Mouse (Mus musculus): ENCODE data around the gene Agfg2. TPM values are rescaled to one million over a fixed set of nuclear protein-coding genes. Genes with fewer than 3 reads are reported as not detected.

Agfg2 gene
- polyA plus RNA-seq, 1 experiment from 2014 or later: 23.5 TPM

DNA sequence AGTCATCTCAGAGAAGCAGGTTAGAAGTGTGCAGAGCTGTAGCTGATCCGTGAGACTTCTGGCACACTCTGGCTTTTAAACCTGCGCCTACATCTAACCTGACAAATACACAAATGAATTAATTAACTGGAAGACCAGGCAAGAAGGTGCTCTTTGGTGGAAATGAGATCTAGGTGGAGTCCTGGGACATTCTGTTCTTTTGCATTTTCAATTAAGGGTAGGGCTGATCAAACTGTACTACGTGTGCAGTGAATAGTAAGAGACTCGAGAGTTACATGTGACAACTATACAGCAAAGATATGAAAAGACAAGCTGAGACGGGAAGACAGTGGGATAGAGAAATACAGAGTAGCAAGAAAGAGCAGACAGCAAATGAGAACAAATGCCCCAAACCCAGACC, 28.9 kb upstream of the Agfg2 start:
- DNase-seq (ENCODE audit: low spot score) (no peak), ATAC-seq (replicated peaks; ENCODE audit: low FRiP score) (no peak)
- Histone ChIP-seq H3K27ac (ENCODE audit: low read depth, low read length) (no peak overlapping the region), H3K4me2 (ENCODE audit: low read depth, low read length, severe bottlenecking) (no peak overlapping the region), H3K4me3 (ENCODE audit: low read depth, low read length) (no peak overlapping the region), H3K36me3 (ENCODE audit: control insufficient read depth, insufficient read depth, low read length) (no peaks in the 10 kb centered on the region), H3K27me3 (ENCODE audit: control insufficient read depth, insufficient read depth, low read length) (no peaks in the 10 kb centered on the region), H3K4me1 (replicated peaks; ENCODE audit: control insufficient read depth, insufficient read depth, low read length) (no peaks in the 10 kb centered on the region), H3K9me3 (ENCODE audit: control insufficient read depth, low read length) (no peaks in the 10 kb centered on the region), H3K9ac (ENCODE audit: low read length) (no peak overlapping the region)
- WGBS: 87% methylated on average over 5 of the region's 5 CpGs

DNA sequence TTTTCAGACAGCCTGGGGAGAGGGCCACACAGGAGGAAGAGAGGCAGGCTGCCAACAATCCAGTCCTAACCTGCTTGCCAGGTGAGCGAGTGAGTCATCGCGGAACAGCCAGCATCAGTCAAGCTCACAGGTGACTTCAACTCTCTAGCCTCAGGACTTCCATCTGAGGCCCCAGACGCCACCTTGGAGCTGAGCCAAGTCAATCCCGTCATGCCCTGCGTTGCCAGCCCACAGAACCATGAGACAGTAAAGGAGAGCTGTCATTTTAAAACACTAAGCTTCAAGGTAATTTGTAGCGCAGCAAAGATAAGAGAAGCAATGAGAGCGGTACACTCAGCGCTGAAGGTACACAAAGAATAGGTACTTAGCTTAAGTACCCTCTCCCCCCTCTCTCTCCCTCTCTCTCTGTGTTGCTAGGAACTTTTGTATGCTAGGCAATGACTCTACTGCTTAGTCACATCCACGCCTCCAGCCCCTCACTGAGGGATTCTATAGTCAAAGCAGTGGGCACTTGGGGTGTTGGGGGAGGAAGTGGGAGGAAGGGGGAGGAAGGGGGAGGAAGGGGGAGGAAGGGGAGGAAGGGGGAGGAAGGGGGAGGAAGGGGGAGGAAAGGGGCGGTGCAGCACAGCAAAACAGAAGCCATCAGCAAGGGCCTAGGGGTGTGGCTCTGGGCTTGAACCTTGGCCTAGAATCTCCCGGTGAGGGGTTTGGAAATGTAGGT, 22.5 kb upstream of the Agfg2 start:
- H3K4me1 ChIP-seq (replicated peaks; ENCODE audit: control insufficient read depth, insufficient read depth, low read length): 0 out of 2 replicates have a peak, but pooled peaks cover 2% of the 10 kb centered on the region
- ATAC-seq (replicated peaks; ENCODE audit: low FRiP score): no peak
- H3K4me3 ChIP-seq (ENCODE audit: low read depth, low read length): no peak overlapping the region
- H3K36me3 ChIP-seq (ENCODE audit: control insufficient read depth, insufficient read depth, low read length): no peaks in the 10 kb centered on the region
- H3K4me2 ChIP-seq (ENCODE audit: low read depth, low read length, severe bottlenecking): no peak overlapping the region
- no peaks in the 10 kb centered on the region for H3K9me3 ChIP-seq (ENCODE audit: control insufficient read depth, low read length)
- no peaks in the 10 kb centered on the region for H3K27me3 ChIP-seq (ENCODE audit: control insufficient read depth, insufficient read depth, low read length)
- H3K9ac ChIP-seq (ENCODE audit: low read length): no peak overlapping the region
- H3K27ac ChIP-seq (ENCODE audit: low read depth, low read length): no peak overlapping the region
- no peak for DNase-seq (ENCODE audit: low spot score)
- WGBS: 73% methylated on average over 12 of the region's 12 CpGs

- H3K9ac ChIP-seq (ENCODE audit: low read length): no peak overlapping the region
- DNase-seq (ENCODE audit: low spot score) (no peak), ATAC-seq (replicated peaks; ENCODE audit: low FRiP score) (no peak)
- H3K36me3 ChIP-seq (ENCODE audit: control insufficient read depth, insufficient read depth, low read length): no peaks in the 10 kb centered on the region
- no peak overlapping the region for H3K4me3 ChIP-seq (ENCODE audit: low read depth, low read length)
- 54% methylated on average over 6 of the region's 6 CpGs for WGBS
- H3K27ac ChIP-seq (ENCODE audit: low read depth, low read length): no peak overlapping the region
- no peak overlapping the region for H3K4me2 ChIP-seq (ENCODE audit: low read depth, low read length, severe bottlenecking)
- no peaks in the 10 kb centered on the region for H3K27me3 ChIP-seq (ENCODE audit: control insufficient read depth, insufficient read depth, low read length)
- H3K9me3 ChIP-seq (ENCODE audit: control insufficient read depth, low read length): no peaks in the 10 kb centered on the region
- 0 out of 2 replicates have a peak, but pooled peaks cover 2% of the 10 kb centered on the region for H3K4me1 ChIP-seq (replicated peaks; ENCODE audit: control insufficient read depth, insufficient read depth, low read length)
These were observed 20.7 kb upstream of the Agfg2 start for GRCm38 (mm10) chr5:137705242-137705641.

DNA sequence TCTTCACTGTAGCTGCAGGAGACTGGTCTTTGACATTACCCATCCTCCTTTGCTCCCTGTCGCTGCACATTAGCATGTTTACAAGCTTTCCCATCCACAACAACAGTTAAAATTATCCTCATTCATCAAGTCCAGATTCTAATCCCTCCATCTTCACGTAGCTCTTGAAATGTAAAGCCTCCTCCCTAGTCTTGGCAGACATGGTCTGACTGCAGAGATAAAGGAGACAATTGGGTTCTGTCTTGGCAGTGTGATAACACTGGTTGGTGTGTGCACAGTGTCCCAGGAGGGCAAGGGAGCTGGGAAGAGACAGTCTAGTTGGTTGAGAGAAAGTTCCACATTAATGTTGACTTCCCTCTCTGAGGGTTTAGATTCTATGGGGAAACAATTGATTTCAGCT, 15.3 kb upstream of the Agfg2 start:
- Histone ChIP-seq H3K27me3 (ENCODE audit: control insufficient read depth, insufficient read depth, low read length) (no peaks in the 10 kb centered on the region), H3K36me3 (ENCODE audit: control insufficient read depth, insufficient read depth, low read length) (no peaks in the 10 kb centered on the region), H3K4me1 (replicated peaks; ENCODE audit: control insufficient read depth, insufficient read depth, low read length) (no peaks in the 10 kb centered on the region), H3K4me2 (ENCODE audit: low read depth, low read length, severe bottlenecking) (no peak overlapping the region), H3K9ac (ENCODE audit: low read length) (no peak overlapping the region), H3K4me3 (ENCODE audit: low read depth, low read length) (no peak overlapping the region), H3K27ac (ENCODE audit: low read depth, low read length) (no peak overlapping the region), H3K9me3 (ENCODE audit: control insufficient read depth, low read length) (no peaks in the 10 kb centered on the region)
- WGBS: 78% methylated on average over 2 of the region's 2 CpGs
- DNase-seq (ENCODE audit: low spot score) (no peak), ATAC-seq (replicated peaks; ENCODE audit: low FRiP score) (no peak)

DNA sequence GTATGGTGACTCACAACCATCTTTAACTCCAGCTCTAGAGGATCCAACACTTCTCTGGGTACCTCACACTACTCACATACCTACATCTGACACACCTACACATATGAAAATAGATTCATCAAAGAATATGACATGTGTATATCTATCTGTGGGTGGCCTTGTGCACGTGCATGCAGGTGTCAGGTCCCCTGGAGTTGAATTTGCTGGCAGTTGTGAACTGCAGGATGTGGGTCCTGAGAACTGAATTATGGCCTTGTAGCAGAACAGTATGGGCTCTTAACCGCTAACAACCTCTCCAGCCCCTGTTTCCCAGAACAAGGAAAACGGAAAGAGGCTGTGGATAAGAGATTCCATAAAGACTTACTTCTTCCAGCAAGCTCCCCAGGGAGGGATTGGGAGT, 14.6 kb upstream of the Agfg2 start:
- DNase-seq (ENCODE audit: low spot score) (no peak), ATAC-seq (replicated peaks; ENCODE audit: low FRiP score) (no peak)
- H3K27ac ChIP-seq (ENCODE audit: low read depth, low read length): no peak overlapping the region
- whole genome bisulfite sequencing: 83% methylated on average over 3 of the region's 3 CpGs
- H3K9me3 ChIP-seq (ENCODE audit: control insufficient read depth, low read length): no peaks in the 10 kb centered on the region
- no peaks in the 10 kb centered on the region for H3K36me3 ChIP-seq (ENCODE audit: control insufficient read depth, insufficient read depth, low read length)
- H3K27me3 ChIP-seq (ENCODE audit: control insufficient read depth, insufficient read depth, low read length): no peaks in the 10 kb centered on the region
- no peaks in the 10 kb centered on the region for H3K4me1 ChIP-seq (replicated peaks; ENCODE audit: control insufficient read depth, insufficient read depth, low read length)
- no peak overlapping the region for H3K4me3 ChIP-seq (ENCODE audit: low read depth, low read length)
- no peak overlapping the region for H3K9ac ChIP-seq (ENCODE audit: low read length)
- no peak overlapping the region for H3K4me2 ChIP-seq (ENCODE audit: low read depth, low read length, severe bottlenecking)

DNA sequence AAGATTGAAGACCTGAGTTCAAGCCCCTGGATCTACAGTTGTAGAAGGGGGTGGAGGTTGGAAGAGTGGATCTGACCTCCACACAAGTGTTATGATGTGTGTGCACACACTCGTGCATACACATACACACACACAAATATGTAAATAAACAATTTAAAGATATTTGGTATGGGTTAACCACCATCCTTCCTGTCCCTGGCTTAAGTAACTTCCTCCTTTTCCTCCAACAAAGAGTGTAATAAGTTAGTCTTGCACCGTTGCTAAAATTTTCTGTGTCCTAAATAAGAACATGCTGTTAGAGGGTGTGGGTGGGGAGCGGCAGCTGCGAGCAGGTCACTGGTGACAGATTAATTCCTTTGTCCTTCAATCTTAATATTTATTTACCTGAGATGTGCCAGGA, 11.4 kb upstream of the Agfg2 start:
- WGBS: 86% methylated on average over 4 of the region's 4 CpGs
- H3K9me3 ChIP-seq (ENCODE audit: control insufficient read depth, low read length): no peaks in the 10 kb centered on the region
- no peak overlapping the region for H3K4me2 ChIP-seq (ENCODE audit: low read depth, low read length, severe bottlenecking)
- no peak overlapping the region for H3K27ac ChIP-seq (ENCODE audit: low read depth, low read length)
- no peak overlapping the region for H3K9ac ChIP-seq (ENCODE audit: low read length)
- H3K4me1 ChIP-seq (replicated peaks; ENCODE audit: control insufficient read depth, insufficient read depth, low read length): no peaks in the 10 kb centered on the region
- H3K27me3 ChIP-seq (ENCODE audit: control insufficient read depth, insufficient read depth, low read length): no peaks in the 10 kb centered on the region
- no peak for ATAC-seq (replicated peaks; ENCODE audit: low FRiP score)
- no peak overlapping the region for H3K4me3 ChIP-seq (ENCODE audit: low read depth, low read length)
- H3K36me3 ChIP-seq (ENCODE audit: control insufficient read depth, insufficient read depth, low read length): no peaks in the 10 kb centered on the region
- no peak for DNase-seq (ENCODE audit: low spot score)

- Histone ChIP-seq H3K4me1 (replicated peaks; ENCODE audit: control insufficient read depth, insufficient read depth, low read length) (no peaks in the 10 kb centered on the region), H3K27ac (ENCODE audit: low read depth, low read length) (no peak overlapping the region), H3K4me3 (ENCODE audit: low read depth, low read length) (no peak overlapping the region), H3K9me3 (ENCODE audit: control insufficient read depth, low read length) (no peaks in the 10 kb centered on the region), H3K36me3 (ENCODE audit: control insufficient read depth, insufficient read depth, low read length) (no peaks in the 10 kb centered on the region), H3K9ac (ENCODE audit: low read length) (no peak overlapping the region), H3K27me3 (ENCODE audit: control insufficient read depth, insufficient read depth, low read length) (no peaks in the 10 kb centered on the region), H3K4me2 (ENCODE audit: low read depth, low read length, severe bottlenecking) (no peak overlapping the region)
- ATAC-seq (replicated peaks; ENCODE audit: low FRiP score): no peak
- no peak for DNase-seq (ENCODE audit: low spot score)
- WGBS: 29% methylated on average over 3 of the region's 3 CpGs
These were observed 10.3 kb upstream of the Agfg2 start for GRCm38 (mm10) chr5:137694796-137695195.

DNA sequence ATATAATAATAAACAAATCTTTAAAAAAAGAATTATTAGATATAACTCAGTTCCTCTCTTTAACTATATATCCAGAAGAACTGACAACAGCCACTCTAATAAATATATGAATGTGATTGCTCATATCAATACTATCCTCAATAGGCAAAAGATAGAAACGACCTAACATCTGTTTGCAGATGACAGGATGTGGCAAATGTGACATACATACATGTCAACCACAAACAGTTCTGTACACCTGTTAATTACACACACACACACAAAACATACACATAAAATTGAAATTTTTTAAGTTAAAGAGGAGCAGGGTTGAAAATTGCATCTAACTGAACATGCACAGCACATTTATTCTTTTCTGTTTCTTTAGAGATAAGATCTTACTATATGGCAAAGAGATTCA, 7.4 kb upstream of the Agfg2 start:
- DNase-seq (ENCODE audit: low spot score) (no peak), ATAC-seq (replicated peaks; ENCODE audit: low FRiP score) (no peak)
- 74% methylated on average over 1 of the region's 1 CpGs for WGBS
- H3K4me3 ChIP-seq (ENCODE audit: low read depth, low read length): no peak overlapping the region
- no peaks in the 10 kb centered on the region for H3K36me3 ChIP-seq (ENCODE audit: control insufficient read depth, insufficient read depth, low read length)
- H3K27ac ChIP-seq (ENCODE audit: low read depth, low read length): no peak overlapping the region
- H3K27me3 ChIP-seq (ENCODE audit: control insufficient read depth, insufficient read depth, low read length): no peaks in the 10 kb centered on the region
- H3K4me1 ChIP-seq (replicated peaks; ENCODE audit: control insufficient read depth, insufficient read depth, low read length): no peaks in the 10 kb centered on the region
- no peak overlapping the region for H3K4me2 ChIP-seq (ENCODE audit: low read depth, low read length, severe bottlenecking)
- no peak overlapping the region for H3K9ac ChIP-seq (ENCODE audit: low read length)
- no peaks in the 10 kb centered on the region for H3K9me3 ChIP-seq (ENCODE audit: control insufficient read depth, low read length)

DNA sequence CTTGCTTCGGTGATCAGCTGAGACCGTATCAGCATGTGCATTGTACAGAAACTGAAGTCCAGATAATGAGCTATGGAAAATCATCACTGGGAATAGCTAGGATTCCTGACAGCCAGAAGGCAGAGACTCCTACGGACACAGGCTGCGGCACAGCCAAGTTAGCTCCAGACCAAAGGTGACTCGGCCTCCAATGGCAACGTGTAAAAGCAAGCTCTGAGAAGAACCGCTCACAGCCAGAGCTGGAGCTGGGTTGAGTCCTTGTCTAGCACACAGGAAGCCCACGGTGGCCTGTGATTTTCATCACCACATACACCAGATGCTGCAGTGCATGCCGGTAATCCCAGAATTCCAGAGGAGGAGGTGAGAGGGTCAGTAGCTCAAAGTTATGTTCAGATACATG, 6.0 kb upstream of the Agfg2 start:
- Histone ChIP-seq H3K36me3 (ENCODE audit: control insufficient read depth, insufficient read depth, low read length) (no peaks in the 10 kb centered on the region), H3K27me3 (ENCODE audit: control insufficient read depth, insufficient read depth, low read length) (no peaks in the 10 kb centered on the region), H3K9ac (ENCODE audit: low read length) (no peak overlapping the region), H3K27ac (ENCODE audit: low read depth, low read length) (no peak overlapping the region), H3K4me2 (ENCODE audit: low read depth, low read length, severe bottlenecking) (no peak overlapping the region), H3K4me1 (replicated peaks; ENCODE audit: control insufficient read depth, insufficient read depth, low read length) (no peaks in the 10 kb centered on the region), H3K4me3 (ENCODE audit: low read depth, low read length) (no peak overlapping the region), H3K9me3 (ENCODE audit: control insufficient read depth, low read length) (no peaks in the 10 kb centered on the region)
- WGBS: 74% methylated on average over 9 of the region's 9 CpGs
- DNase-seq (ENCODE audit: low spot score) (no peak), ATAC-seq (replicated peaks; ENCODE audit: low FRiP score) (no peak)

Measured in forebrain, embryonic 11.5 days (tissue).